Mouse (Mus musculus) forebrain, embryonic 16.5 days (tissue): ENCODE measurements around the gene Serp1. TPM values are rescaled to one million over a fixed set of nuclear protein-coding genes. Genes with fewer than 3 reads are reported as not detected.

Source experiments
- ATAC-seq: fragments of 200-750 bp; cut with Nextera tagmentation; 2 replicates; pipeline ENCODE4 v1.8.0; 2017; ENCODE audit warnings: mild to moderate bottlenecking, moderate library complexity
- H3K27ac ChIP-seq: fragments of 300-500 bp; sonication (generic); 2 replicates; pipeline ENCODE4 v1.5.1; 2014; ENCODE audit warnings: low read length, control low read depth
- H3K27me3 ChIP-seq: fragments of 300-500 bp; sonication (generic); replicated peaks from 2 replicates; pipeline ENCODE4 v1.6.1; 2014; ENCODE audit warnings: low read length; ENCODE audit not compliant: control insufficient read depth, insufficient read depth
- H3K36me3 ChIP-seq: fragments of 300-500 bp; sonication (generic); 2 replicates; pipeline ENCODE4 v1.6.1; 2014; ENCODE audit not compliant: control insufficient read depth, insufficient read depth
- H3K4me1 ChIP-seq: fragments of 300-500 bp; sonication (generic); replicated peaks from 2 replicates; pipeline ENCODE4 v1.6.1; 2014; ENCODE audit warnings: low read length; ENCODE audit not compliant: control insufficient read depth, insufficient read depth
- H3K4me2 ChIP-seq: fragments of 300-500 bp; sonication (generic); 2 replicates; pipeline ENCODE4 v1.6.1; 2014; ENCODE audit warnings: mild to moderate bottlenecking, low read length, control low read depth
- H3K4me3 ChIP-seq: fragments of 300-500 bp; sonication (generic); replicated peaks from 2 replicates; pipeline ENCODE4 v1.5.1; 2014; ENCODE audit warnings: mild to moderate bottlenecking, low read length, control low read depth
- H3K9ac ChIP-seq: fragments of 300-500 bp; sonication (generic); replicated peaks from 2 replicates; pipeline ENCODE4 v1.6.1; 2014; ENCODE audit warnings: low read depth, low read length, control low read depth
- H3K9me3 ChIP-seq: fragments of 300-500 bp; sonication (generic); 2 replicates; pipeline ENCODE4 v1.6.1; 2016; ENCODE audit warnings: low read length; ENCODE audit not compliant: control insufficient read depth
- WGBS: fragments of 180-500 bp; shearing (Covaris S2); extraction: QIAGEN DNeasy Blood & Tissue Kit; methylation state at CpG from one replicate; pipeline ENCODE4 v1.1.7; 2014; 5-methylcytosine and 5-hydroxymethylcytosine counted together
- polyA plus RNA-seq: library from polyadenylated mRNA; unstranded; fragments of >200 nt; fragmentation: Nextera tagmentation; extraction: Ambion mirVana; gene quantifications from 2 replicates; pipeline ENCODE4 v1.2.1, GENCODE M21; 2015

Gene Serp1
- polyA plus RNA-seq, 1 experiment from 2014 or later: 77.2 TPM

GRCm38 (mm10) chr3:58524246-58524645 is 1.4 kb downstream of the Serp1 start:
- H3K9me3 ChIP-seq: no peaks in the 10 kb centered on the region
- 0 out of 2 replicates have a peak overlapping the region, but pooled peaks have one; percentile 1 for H3K4me3 ChIP-seq
- H3K27ac ChIP-seq: no peak overlapping the region
- H3K36me3 ChIP-seq: peaks cover 16% of the 10 kb centered on the region
- peak overlapping the region; percentile 92 for H3K4me2 ChIP-seq
- H3K27me3 ChIP-seq: no peaks in the 10 kb centered on the region
- peaks cover 13% of the 10 kb centered on the region for H3K4me1 ChIP-seq
- no peak for ATAC-seq
- 63% methylated on average over 4 of the region's 4 CpGs for WGBS
- H3K9ac ChIP-seq: no peak overlapping the region

GRCm38 (mm10) chr3:58523386-58523785 is 2.3 kb downstream of the Serp1 start:
- H3K36me3 ChIP-seq: peaks cover 16% of the 10 kb centered on the region
- H3K9ac ChIP-seq: no peak overlapping the region
- peaks cover 13% of the 10 kb centered on the region for H3K4me1 ChIP-seq
- no peak overlapping the region for H3K27ac ChIP-seq
- WGBS: 97% methylated on average over 3 of the region's 3 CpGs
- H3K4me3 ChIP-seq: no peak overlapping the region
- no peaks in the 10 kb centered on the region for H3K27me3 ChIP-seq
- no peak overlapping the region for H3K4me2 ChIP-seq
- no peaks in the 10 kb centered on the region for H3K9me3 ChIP-seq
- ATAC-seq: no peak

GRCm38 (mm10) chr3:58521361-58521760 is 4.3 kb downstream of the Serp1 start:
- no peak for ATAC-seq
- H3K4me1 ChIP-seq: peaks cover 7% of the 10 kb centered on the region
- 85% methylated on average over 2 of the region's 2 CpGs for WGBS
- H3K27ac ChIP-seq: no peak overlapping the region
- no peaks in the 10 kb centered on the region for H3K27me3 ChIP-seq
- H3K9me3 ChIP-seq: no peaks in the 10 kb centered on the region
- H3K36me3 ChIP-seq: peaks cover 16% of the 10 kb centered on the region
- H3K4me2 ChIP-seq: no peak overlapping the region
- H3K9ac ChIP-seq: no peak overlapping the region
- no peak overlapping the region for H3K4me3 ChIP-seq

- 88% methylated on average over 6 of the region's 6 CpGs for WGBS
Measured at GRCm38 (mm10) chr3:58520286-58520685, 5.4 kb downstream of the Serp1 start.

DNA sequence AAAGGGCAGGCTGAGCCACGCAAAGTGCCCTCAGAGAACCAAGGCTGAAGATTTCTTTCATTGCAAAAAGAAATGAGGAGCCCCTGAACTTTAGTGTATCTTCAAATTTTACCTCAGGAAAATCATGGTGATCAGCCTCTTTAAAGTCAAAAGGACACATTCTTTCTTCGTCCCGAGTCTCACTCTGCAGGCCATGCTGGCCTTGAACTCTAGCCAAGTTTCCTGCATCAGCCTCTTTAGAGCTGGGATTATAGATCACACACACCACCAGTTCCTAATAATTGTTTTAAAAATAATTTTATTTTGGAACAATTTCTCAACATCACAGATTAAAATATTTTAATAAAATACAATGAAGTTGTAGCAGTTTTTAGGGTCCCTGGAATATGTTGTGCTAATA is 6.2 kb downstream of the Serp1 start:
- Histone ChIP-seq H3K27ac (no peak overlapping the region), H3K4me1 (peaks cover 4% of the 10 kb centered on the region; the same call in 1 of the 2 replicates), H3K4me2 (no peak overlapping the region), H3K36me3 (peaks cover 16% of the 10 kb centered on the region), H3K9me3 (no peaks in the 10 kb centered on the region), H3K4me3 (no peak overlapping the region), H3K27me3 (no peaks in the 10 kb centered on the region), H3K9ac (no peak overlapping the region)
- ATAC-seq: no peak
- 67% methylated on average over 3 of the region's 3 CpGs for WGBS

More at GRCm38 (mm10) chr3:58520286-58520685, 5.4 kb downstream of the Serp1 start:
- H3K4me1 ChIP-seq: peaks cover 7% of the 10 kb centered on the region
- no peak overlapping the region for H3K9ac ChIP-seq
- no peaks in the 10 kb centered on the region for H3K27me3 ChIP-seq
- ATAC-seq: no peak
- H3K4me3 ChIP-seq: no peak overlapping the region
- no peak overlapping the region for H3K4me2 ChIP-seq
- H3K27ac ChIP-seq: no peak overlapping the region
- no peaks in the 10 kb centered on the region for H3K9me3 ChIP-seq
- peaks cover 16% of the 10 kb centered on the region for H3K36me3 ChIP-seq

DNA sequence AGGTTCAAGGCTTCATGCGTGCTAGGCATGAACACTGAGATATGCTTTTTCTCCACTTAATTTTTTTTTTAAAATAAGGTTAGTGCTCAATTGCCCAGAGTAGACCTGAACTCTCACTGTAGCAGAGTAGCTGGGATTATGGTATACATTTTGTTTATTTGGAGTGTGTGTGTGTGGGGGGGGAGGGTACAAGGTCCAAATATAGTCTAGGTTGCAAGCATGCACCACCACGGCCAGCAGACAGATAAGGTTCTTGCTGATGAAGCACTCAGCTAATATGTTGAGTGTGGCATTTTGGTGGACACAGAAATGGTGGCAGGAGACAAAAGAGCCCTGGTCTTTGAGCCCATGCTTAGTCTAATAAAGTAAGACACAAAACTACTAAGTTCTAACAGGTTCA is 6.7 kb downstream of the Serp1 start:
- Histone ChIP-seq H3K4me2 (no peak overlapping the region), H3K36me3 (peaks cover 16% of the 10 kb centered on the region), H3K4me1 (no peaks in the 10 kb centered on the region; the same call in 1 of the 2 replicates), H3K4me3 (no peak overlapping the region), H3K9ac (no peak overlapping the region), H3K9me3 (no peaks in the 10 kb centered on the region), H3K27ac (no peak overlapping the region), H3K27me3 (no peaks in the 10 kb centered on the region)
- 90% methylated on average over 2 of the region's 2 CpGs for WGBS
- no peak for ATAC-seq

DNA sequence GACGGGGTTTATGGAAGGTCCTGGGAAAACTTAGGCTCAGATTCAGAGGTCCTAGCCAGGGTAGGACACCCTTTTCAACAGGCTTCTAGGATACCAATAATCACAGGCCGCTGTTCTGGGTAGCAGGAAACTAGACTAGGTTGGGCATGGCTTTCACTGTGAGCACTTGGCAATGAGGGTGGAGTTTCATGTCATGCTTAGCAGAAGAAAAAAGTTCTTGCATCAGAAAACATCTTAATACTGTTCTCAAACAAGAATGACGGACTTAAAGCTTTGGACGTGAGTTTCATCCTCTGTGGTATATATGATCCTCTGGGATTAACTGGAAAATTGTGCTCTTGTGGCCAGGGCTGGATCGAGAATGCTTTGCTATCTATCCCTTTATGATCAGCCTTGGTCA is 7.9 kb downstream of the Serp1 start:
- H3K4me1 ChIP-seq: no peaks in the 10 kb centered on the region
- no peak for ATAC-seq
- no peak overlapping the region for H3K9ac ChIP-seq
- H3K9me3 ChIP-seq: no peaks in the 10 kb centered on the region
- WGBS: 94% methylated on average over 5 of the region's 5 CpGs
- H3K4me3 ChIP-seq: no peak overlapping the region
- H3K27ac ChIP-seq: no peak overlapping the region
- H3K4me2 ChIP-seq: no peak overlapping the region
- H3K27me3 ChIP-seq: no peaks in the 10 kb centered on the region
- H3K36me3 ChIP-seq: peaks cover 11% of the 10 kb centered on the region

GRCm38 (mm10) chr3:58517258-58517657 is 8.4 kb downstream of the Serp1 start:
- Histone ChIP-seq H3K4me1 (no peaks in the 10 kb centered on the region), H3K27ac (no peak overlapping the region), H3K27me3 (no peaks in the 10 kb centered on the region), H3K9me3 (no peaks in the 10 kb centered on the region), H3K4me2 (no peak overlapping the region), H3K9ac (no peak overlapping the region), H3K36me3 (peaks cover 7% of the 10 kb centered on the region), H3K4me3 (no peak overlapping the region)
- ATAC-seq: no peak
- WGBS: 76% methylated on average over 5 of the region's 5 CpGs

GRCm38 (mm10) chr3:58516602-58516976 is 9.1 kb downstream of the Serp1 start:
- WGBS: 82% methylated on average over 7 of the region's 7 CpGs
- ATAC-seq: no peak
- no peaks in the 10 kb centered on the region for H3K9me3 ChIP-seq
- H3K4me2 ChIP-seq: no peak overlapping the region
- peaks cover 5% of the 10 kb centered on the region; the same call in 1 of the 2 replicates for H3K36me3 ChIP-seq
- H3K9ac ChIP-seq: no peak overlapping the region
- H3K27ac ChIP-seq: no peak overlapping the region
- H3K4me3 ChIP-seq: no peak overlapping the region
- H3K4me1 ChIP-seq: no peaks in the 10 kb centered on the region
- H3K27me3 ChIP-seq: no peaks in the 10 kb centered on the region

- H3K4me3 ChIP-seq: no peak overlapping the region
- H3K36me3 ChIP-seq: no peaks in the 10 kb centered on the region
- H3K9me3 ChIP-seq: no peaks in the 10 kb centered on the region
- no peak for ATAC-seq
- H3K4me1 ChIP-seq: no peaks in the 10 kb centered on the region
- H3K27me3 ChIP-seq: no peaks in the 10 kb centered on the region
- H3K9ac ChIP-seq: no peak overlapping the region
- H3K27ac ChIP-seq: no peak overlapping the region
- no peak overlapping the region for H3K4me2 ChIP-seq
- 80% methylated on average over 1 of the region's 1 CpGs for WGBS
Measured at GRCm38 (mm10) chr3:58515947-58516601, 9.6 kb downstream of the Serp1 start.
